Mouse (Mus musculus): ENCODE results near the gene Rps19bp1.

- TF ChIP-seq CTCF (IDR thresholded peaks at IDR 0.05; ENCODE audit: insufficient read depth, low read length) = no peak
- TF ChIP-seq POLR2A (IDR thresholded peaks at IDR 0.05; ENCODE audit: borderline replicate concordance, extremely low read depth, low read depth, low read length) = no peak
Observed at GRCm38 (mm10) chr15:80304188-80304587, 40.1 kb upstream of the Rps19bp1 start.

All from lung, adult 2 months (tissue).